Mouse (Mus musculus): ENCODE data around the gene Mipol1.
A peak's percentile ranks its signal among the peaks of the same experiment; 100 is the strongest.
"Not testable (repeated sequence)": the region's sequence is repeated elsewhere in the genome, so short reads cannot be mapped to it uniquely, and the experiment has no call there.

The Mipol1 gene

GRCm38 (mm10) chr12:57428767-57429166, 198.5 kb downstream of the Mipol1 start:
- no peak for DNase-seq

DNA sequence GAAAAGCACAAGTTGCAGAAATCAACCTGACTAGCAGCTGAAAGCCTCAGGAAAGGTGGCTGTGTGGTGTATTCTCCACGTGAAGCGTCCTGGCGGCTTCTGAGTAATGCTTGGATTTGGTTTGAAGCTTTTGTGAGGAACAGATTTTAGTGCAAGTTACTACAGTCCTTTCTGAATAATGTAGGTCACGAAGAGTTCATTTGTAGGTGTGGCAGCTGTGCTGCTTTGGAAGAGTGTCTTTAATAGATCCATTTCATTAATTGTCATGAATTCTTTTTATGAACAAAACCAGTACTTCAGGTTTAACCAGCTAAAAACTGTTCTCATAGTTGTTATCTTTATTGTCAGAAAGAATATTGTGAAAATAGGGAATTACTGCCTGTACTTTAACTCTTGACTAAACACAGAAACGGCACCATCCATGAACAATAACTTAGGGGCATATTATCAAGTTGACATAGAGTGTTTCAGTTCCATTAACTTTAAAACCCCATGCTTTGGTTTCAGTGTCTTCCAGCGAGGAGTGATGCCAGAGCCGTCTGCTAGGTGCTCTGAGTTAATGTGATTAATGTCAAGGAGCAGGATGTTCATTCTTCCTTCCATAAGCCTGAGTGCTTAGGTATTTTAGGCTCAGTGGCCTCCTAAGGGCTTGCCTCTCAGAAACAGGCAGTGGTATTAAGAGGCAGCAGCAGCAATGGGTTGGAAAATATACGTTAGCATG, 206.9 kb downstream of the Mipol1 start:
- DNase-seq = not testable (repeated sequence)

DNA sequence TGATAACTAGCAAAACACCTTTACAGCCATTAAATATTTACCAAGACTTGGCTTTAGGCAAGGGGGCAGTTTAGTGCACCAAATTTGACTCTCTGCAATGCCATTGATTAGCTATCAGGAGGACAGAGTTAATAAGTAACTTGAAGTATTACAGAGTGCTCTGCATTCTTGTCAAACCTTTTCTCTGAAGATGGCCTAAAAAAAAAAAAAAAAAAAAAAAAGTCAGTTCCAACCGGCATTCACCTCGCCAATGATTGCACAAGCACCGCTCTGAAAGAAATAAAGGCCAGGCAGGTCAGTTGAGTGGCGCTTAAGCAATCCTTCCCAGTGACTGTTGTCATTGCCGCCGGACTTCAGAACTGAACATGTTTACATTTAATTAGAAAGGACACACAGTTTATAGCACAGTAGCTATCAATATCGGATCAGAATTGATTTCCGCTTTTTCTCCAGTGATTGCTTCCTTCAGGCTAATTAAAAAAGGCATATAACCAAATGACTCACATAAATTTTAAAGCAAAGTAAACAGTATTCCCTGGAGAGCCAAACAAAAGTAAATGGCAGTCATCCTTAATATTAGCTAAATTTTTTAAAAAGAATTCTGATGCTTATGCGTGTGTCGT, 214.2 kb downstream of the Mipol1 start:
- DNase-seq = peak; percentile 12 to 50

DNA sequence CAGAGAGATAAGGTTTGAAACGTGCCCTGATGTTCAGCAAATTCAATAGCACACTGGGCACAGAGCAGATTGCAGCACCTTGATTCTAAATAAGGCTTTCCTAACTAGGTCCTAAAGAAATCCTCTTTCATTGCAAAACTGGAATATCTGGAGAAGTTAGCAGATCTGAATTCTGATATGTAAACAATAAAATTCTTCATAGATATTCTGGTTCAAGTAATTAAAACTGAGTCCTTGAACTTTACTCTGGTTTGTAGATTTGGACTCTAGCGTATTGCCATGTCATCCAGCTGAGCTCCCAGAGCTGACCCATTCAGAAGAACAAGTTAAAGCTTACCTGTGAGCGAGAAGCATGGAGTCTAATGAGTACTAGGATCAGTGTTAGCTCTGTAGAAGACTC, 217.1 kb downstream of the Mipol1 start:
- no peak for DNase-seq

DNA sequence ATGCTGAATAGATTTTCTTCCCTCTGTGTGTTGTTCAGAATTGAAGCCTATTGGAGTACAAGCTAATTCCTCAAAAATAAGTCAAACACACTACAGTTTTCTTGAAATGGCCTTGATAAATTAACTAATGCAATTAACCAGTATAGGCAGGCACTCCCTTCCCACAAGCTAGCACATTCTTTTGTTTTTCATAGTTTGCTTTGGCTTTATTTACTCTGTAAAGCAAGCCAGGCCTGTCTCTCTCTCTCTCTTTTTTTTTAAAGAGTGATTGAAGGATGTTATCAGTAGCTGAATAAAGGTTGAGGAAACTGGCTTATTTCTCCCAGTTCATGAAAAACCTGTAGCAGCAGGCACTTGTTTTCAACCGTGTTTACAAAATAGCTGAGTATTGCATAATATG, 219.1 kb downstream of the Mipol1 start:
- DNase-seq = no peak

DNA sequence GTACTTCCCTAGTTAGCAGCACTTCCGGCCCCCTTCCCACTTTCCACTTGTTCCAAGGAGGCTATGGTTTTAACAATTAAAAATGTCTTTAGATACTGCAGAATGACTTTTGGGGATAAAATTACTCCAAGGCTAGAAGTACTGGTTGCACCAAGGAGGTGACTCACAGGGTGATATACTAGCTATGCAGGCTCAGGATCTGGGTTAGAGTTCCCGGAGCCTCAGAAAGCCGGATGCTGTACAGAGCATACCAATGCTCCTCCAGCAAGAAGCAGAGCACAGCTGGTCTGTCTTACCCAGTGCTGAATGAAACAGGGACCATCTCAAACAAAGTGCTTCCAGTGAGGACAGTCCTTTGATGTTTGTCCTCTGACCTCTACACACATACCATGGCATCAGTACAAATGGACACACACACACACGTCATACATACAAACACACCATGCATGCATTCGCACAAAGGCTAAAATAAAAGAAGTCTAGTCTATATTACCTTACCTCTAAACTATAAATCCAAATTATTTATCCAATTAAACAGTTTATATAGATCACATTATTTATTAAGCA, 219.9 kb downstream of the Mipol1 start:
- DNase-seq = no peak

DNA sequence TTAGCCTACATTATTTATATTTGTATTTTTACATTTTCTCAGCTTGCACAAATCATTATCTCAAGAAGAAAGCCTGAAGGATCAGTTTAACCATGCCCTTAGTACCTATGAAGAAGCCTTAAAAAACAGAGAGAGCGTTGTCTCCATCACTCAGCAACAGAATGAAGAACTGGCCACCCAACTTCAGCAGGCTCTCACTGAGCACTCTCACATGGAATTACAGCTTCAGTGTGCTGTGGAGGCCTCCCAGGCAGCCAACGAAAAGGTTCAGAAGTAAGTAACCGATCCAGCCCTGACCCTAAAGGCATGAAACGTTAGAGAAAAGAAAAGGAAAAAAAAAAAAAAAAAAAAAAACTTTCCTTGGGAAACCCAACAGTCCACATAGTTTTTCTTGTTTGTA, 226.7 kb downstream of the Mipol1 start:
- DNase-seq = no peak

- DNase-seq = no peak
These were observed 227.1 kb downstream of the Mipol1 start for GRCm38 (mm10) chr12:57457339-57457738.

- no peak for DNase-seq
These were observed 234.5 kb downstream of the Mipol1 start for GRCm38 (mm10) chr12:57464520-57465334.

DNA sequence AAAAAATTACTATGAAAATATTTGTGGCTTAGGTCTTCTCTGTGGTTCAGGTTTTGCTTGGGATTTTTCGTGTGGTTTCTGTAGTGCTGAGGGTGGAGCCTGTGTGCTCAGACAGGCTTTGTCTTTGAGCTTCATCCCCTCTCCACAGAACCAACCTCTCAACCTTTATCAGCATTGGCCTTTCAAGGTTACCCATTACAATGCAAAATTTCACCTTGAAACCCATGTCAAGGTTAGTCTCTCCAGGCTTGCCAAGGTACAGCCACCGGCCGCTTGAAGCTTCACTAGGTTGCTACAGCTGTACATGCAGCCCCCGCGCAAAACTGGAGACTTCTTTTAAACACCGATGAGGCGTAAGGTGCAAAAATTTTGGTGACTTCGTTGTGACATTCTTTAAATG, 241.6 kb downstream of the Mipol1 start:
- DNase-seq = no peak

DNA sequence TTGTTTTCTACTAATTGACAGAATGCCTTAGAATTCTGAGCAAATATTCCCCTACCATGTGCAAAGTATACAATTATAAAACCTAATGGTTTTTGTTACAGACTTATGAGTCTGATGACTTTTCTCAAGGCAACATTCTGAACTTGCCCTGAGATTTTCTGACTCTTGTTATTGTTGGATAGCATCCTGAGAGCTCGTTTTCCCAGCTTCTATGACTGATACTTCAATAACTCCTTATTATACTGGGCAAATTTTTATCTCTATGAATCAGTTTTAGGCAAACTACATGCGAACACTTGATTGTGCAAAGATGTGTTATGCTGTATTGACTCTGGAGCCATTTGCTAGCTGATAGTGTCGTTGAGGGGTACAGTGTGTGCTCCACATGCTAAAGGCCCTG, 246.6 kb downstream of the Mipol1 start:
- no peak for DNase-seq

GRCm38 (mm10) chr12:57481823-57482222, 251.6 kb downstream of the Mipol1 start:
- no peak for DNase-seq

GRCm38 (mm10) chr12:57496347-57497119, 266.3 kb downstream of the Mipol1 start:
- DNase-seq = peak; percentile 39 to 53

- DNase-seq = no peak
These were observed 270.0 kb downstream of the Mipol1 start for GRCm38 (mm10) chr12:57500246-57500645.

GRCm38 (mm10) chr12:57505329-57505728, 275.1 kb downstream of the Mipol1 start:
- DNase-seq = no peak

DNA sequence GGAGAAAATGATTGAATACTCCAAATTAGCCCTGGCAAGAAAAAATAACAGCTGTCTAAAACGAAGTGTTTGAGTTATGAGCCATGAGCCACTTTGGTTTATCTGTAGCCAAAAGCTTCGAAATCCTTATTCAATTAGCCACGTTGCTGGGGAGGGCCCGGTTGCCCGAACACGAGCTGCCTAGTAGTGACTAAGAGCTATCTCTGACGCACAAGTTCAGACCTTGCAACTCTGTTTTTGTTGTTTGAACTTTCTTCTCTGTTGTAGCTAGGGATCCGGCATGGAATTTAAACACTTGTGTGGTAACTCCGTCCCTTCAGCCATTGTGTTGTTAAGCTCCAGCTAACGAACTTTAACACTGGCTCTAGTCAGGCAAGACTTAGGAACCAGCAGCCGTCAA, 278.7 kb downstream of the Mipol1 start:
- no peak for DNase-seq

- no peak for DNase-seq
These were observed 279.5 kb downstream of the Mipol1 start for GRCm38 (mm10) chr12:57509726-57510125.

DNA sequence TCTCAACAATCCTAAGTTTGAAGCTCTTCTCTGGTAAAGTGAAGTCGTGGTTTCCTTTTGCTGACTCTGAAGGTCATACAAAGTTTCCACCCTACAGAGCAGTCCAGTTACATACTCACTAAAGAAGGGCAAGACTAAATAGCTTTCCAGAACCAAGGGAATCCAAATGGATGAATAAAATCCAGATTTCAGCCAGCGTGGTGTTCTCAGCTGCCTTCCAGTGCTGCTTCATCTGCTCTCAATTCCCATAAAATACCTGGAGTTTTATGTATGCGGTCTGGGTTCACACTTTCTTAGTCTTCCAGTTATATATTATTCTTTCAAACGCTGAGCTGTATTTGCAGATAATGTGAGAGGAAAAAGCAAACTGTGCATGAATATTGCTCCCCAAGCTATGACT, 280.9 kb downstream of the Mipol1 start:
- no peak for DNase-seq

- DNase-seq = no peak
These were observed 281.3 kb downstream of the Mipol1 start for GRCm38 (mm10) chr12:57511560-57511959.

DNA sequence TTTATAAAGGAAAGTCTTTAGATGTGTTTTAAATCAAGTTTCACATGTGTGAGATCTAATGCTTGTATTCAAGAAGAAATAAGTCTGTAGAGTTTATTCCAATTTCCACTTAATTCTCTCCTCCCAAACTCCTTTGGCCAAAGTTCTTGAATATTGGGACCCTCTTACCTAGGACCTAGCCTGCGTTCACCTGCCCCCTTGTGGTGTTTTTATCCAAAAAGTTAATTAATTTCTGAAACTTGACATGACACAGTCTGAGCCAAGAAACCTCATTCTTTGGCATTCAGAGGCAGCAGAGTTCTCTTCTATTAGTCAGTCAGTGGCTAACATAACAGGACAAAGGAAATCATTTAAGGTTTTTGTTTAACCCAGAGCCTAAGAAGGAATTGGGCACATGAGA, 284.3 kb downstream of the Mipol1 start:
- DNase-seq = no peak

- no peak for DNase-seq
These were observed 285.6 kb downstream of the Mipol1 start for GRCm38 (mm10) chr12:57515702-57516377.

- DNase-seq = no peak
These were observed 298.1 kb downstream of the Mipol1 start for GRCm38 (mm10) chr12:57528335-57528734.

Measured in lung, postnatal 4 days (tissue).